Mouse (Mus musculus) MEL (cell line): ENCODE results near the gene Hsdl2. TPM values are rescaled to one million over a fixed set of nuclear protein-coding genes. Genes with fewer than 3 reads are reported as not detected.
A peak's percentile ranks its signal among the peaks of the same experiment; 100 is the strongest.

ENCODE experiments used
- DNase-seq: peaks from one replicate; pipeline ENCODE4 v3.0.0; 2011; ENCODE audit warnings: low read depth, low spot score
- H3K27ac ChIP-seq: 2 replicates; pipeline ENCODE4 v1.5.1; 2012; ENCODE audit warnings: low read depth, mild to moderate bottlenecking, control low read depth, low read length, moderate library complexity; ENCODE audit not compliant: control insufficient read depth
- H3K27me3 ChIP-seq, 2 experiments: fragments of 150-350 bp in 1 of 2; sonication (generic) in 1 of 2; 2 replicates each; pipeline ENCODE4 v1.6.1; 2012; ENCODE audit warnings: low read length in 2 of 2, mild to moderate bottlenecking in 2 of 2, improper control_type of control experiment in 1 of 2, moderate library complexity in 1 of 2; ENCODE audit not compliant: insufficient read depth in 2 of 2, control insufficient read depth in 1 of 2
- H3K36me3 ChIP-seq, 2 experiments: 2 replicates each; pipeline ENCODE4 v1.6.1; 2012 to 2014; ENCODE audit warnings: low read length in 2 of 2, improper control_type of control experiment in 1 of 2, inconsistent platforms in 1 of 2, mild to moderate bottlenecking in 1 of 2; ENCODE audit not compliant: insufficient read depth in 2 of 2, control insufficient read depth in 1 of 2
- H3K4me1 ChIP-seq, 2 experiments: fragments of 150-350 bp in 1 of 2; sonication (generic) in 1 of 2; 2 replicates each; pipeline ENCODE4 v1.6.1; 2012; ENCODE audit warnings: low read length in 2 of 2, improper control_type of control experiment in 1 of 2, mild to moderate bottlenecking in 1 of 2; ENCODE audit not compliant: insufficient read depth in 2 of 2, control insufficient read depth in 1 of 2
- H3K4me3 ChIP-seq, 2 experiments: fragments of 150-350 bp in 1 of 2; sonication (generic) in 1 of 2; 2 replicates each; pipeline ENCODE4 v1.5.1; 2012; ENCODE audit warnings: low read depth in 2 of 2, low read length in 2 of 2, mild to moderate bottlenecking in 2 of 2, moderate library complexity in 2 of 2, control low read depth in 1 of 2, improper control_type of control experiment in 1 of 2; ENCODE audit not compliant: control insufficient read depth in 1 of 2, insufficient read depth in 1 of 2
- H3K79me2 ChIP-seq: 2 replicates; pipeline ENCODE4 v1.6.1; 2012; ENCODE audit warnings: mild to moderate bottlenecking, low read length, moderate library complexity; ENCODE audit not compliant: control insufficient read depth, poor library complexity, insufficient read depth
- H3K9ac ChIP-seq: 2 replicates; pipeline ENCODE4 v1.6.1; 2012; ENCODE audit warnings: low read depth, mild to moderate bottlenecking, control low read depth, low read length, moderate library complexity; ENCODE audit not compliant: control insufficient read depth, poor library complexity, severe bottlenecking
- H3K9me3 ChIP-seq: fragments of 150-350 bp; sonication (generic); replicated peaks from 2 replicates; pipeline ENCODE4 v1.6.1; 2012; ENCODE audit warnings: mild to moderate bottlenecking, low read length, improper control_type of control experiment, moderate library complexity; ENCODE audit not compliant: insufficient read depth
- CTCF ChIP-seq, 3 experiments: IDR thresholded peaks in 2 of 3; conservative IDR thresholded peaks in 1 of 3; 2 replicates each; pipeline ENCODE4 v1.5.1; 2011 to 2012; ENCODE audit warnings: low read length in 3 of 3, low read depth in 2 of 3, mild to moderate bottlenecking in 2 of 3, improper control_type of control experiment in 1 of 3, inconsistent platforms in 1 of 3, mixed read lengths in 1 of 3, moderate library complexity in 1 of 3; ENCODE audit not compliant: control insufficient read depth in 1 of 3, insufficient read depth in 1 of 3, poor library complexity in 1 of 3, severe bottlenecking in 1 of 3
- EP300 ChIP-seq, 2 experiments: IDR thresholded peaks; 2 replicates each; pipeline ENCODE4 v1.6.1; 2011; ENCODE audit warnings: improper control_type of control experiment in 2 of 2, low read length in 2 of 2, low read depth in 1 of 2, mild to moderate bottlenecking in 1 of 2
- ETS1 ChIP-seq: IDR thresholded peaks from 2 replicates; pipeline ENCODE4 v1.6.1; 2012; ENCODE audit warnings: low read depth, mild to moderate bottlenecking, inconsistent platforms, low read length, improper control_type of control experiment, moderate library complexity
- GABPA ChIP-seq: IDR thresholded peaks from 2 replicates; pipeline ENCODE4 v1.6.1; 2012; ENCODE audit warnings: low read depth, mild to moderate bottlenecking, inconsistent platforms, low read length, improper control_type of control experiment, moderate library complexity
- HCFC1 ChIP-seq: IDR thresholded peaks from 2 replicates; pipeline ENCODE4 v1.6.1; 2012; ENCODE audit warnings: low read depth, mild to moderate bottlenecking, inconsistent platforms, low read length, improper control_type of control experiment, moderate library complexity
- JUND ChIP-seq: IDR thresholded peaks from 2 replicates; pipeline ENCODE4 v1.6.1; 2011; ENCODE audit warnings: low read depth, mild to moderate bottlenecking, improper control_type of control experiment, low read length
- MEF2A ChIP-seq: IDR thresholded peaks from 2 replicates; pipeline ENCODE4 v1.6.1; 2014; ENCODE audit warnings: low read depth, mild to moderate bottlenecking, inconsistent platforms, low read length, improper control_type of control experiment; ENCODE audit not compliant: poor library complexity, insufficient replicate concordance, severe bottlenecking; ENCODE audit errors: extremely low read depth
- MYB ChIP-seq: IDR thresholded peaks from 2 replicates; pipeline ENCODE4 v1.6.1; 2011; ENCODE audit warnings: mild to moderate bottlenecking, low read depth, low read length, improper control_type of control experiment
- MYC ChIP-seq: IDR thresholded peaks from 2 replicates; pipeline ENCODE4 v1.6.1; 2011; ENCODE audit warnings: low read depth, mild to moderate bottlenecking, low read length, improper control_type of control experiment, moderate library complexity
- RCOR1 ChIP-seq: IDR thresholded peaks from 2 replicates; pipeline ENCODE4 v1.6.1; 2012; ENCODE audit warnings: low read depth, mild to moderate bottlenecking, inconsistent platforms, low read length, improper control_type of control experiment
- SIN3A ChIP-seq: IDR thresholded peaks from 2 replicates; pipeline ENCODE4 v1.6.1; 2012; ENCODE audit warnings: low read length, improper control_type of control experiment, inconsistent platforms
- TCF12 ChIP-seq: IDR thresholded peaks from 2 replicates; pipeline ENCODE4 v1.6.1; 2014; ENCODE audit warnings: low read depth, mild to moderate bottlenecking, inconsistent platforms, low read length, improper control_type of control experiment, moderate library complexity
- USF1 ChIP-seq: IDR thresholded peaks from 2 replicates; pipeline ENCODE4 v1.6.1; 2014; ENCODE audit warnings: low read depth, mild to moderate bottlenecking, inconsistent platforms, low read length, improper control_type of control experiment, moderate library complexity
- ZKSCAN1 ChIP-seq: IDR thresholded peaks from 2 replicates; pipeline ENCODE4 v1.6.1; 2012; ENCODE audit warnings: low read depth, mild to moderate bottlenecking, inconsistent platforms, low read length, improper control_type of control experiment, moderate library complexity
- ZMIZ1 ChIP-seq: IDR thresholded peaks from 2 replicates; pipeline ENCODE4 v1.6.1; 2012; ENCODE audit warnings: low read depth, mild to moderate bottlenecking, inconsistent platforms, low read length, improper control_type of control experiment, moderate library complexity
- ZNF384 ChIP-seq: IDR thresholded peaks from 2 replicates; pipeline ENCODE4 v1.6.1; 2012; ENCODE audit warnings: low read depth, mild to moderate bottlenecking, inconsistent platforms, low read length, improper control_type of control experiment
- polyA plus RNA-seq, 2 experiments: library from polyadenylated mRNA; stranded (reverse) in 1 of 2; unstranded in 1 of 2; fragments of >175 nt in 1 of 2; fragments of >200 nt in 1 of 2; gene quantifications; 2 replicates each; pipeline versions ENCODE4 v1.2.1 to v1.2.4; 2012; ENCODE audit warnings: low replicate concordance in 2 of 2, low read depth in 1 of 2; ENCODE audit not compliant: insufficient read length in 2 of 2, insufficient read depth in 1 of 2, missing spikeins in 1 of 2
- total RNA-seq: library from RNA; depleted of rRNA; stranded (reverse); fragments of 300-350 nt; gene quantifications from 2 replicates; pipeline ENCODE4 v1.2.3, GENCODE M21; 2012

Gene Hsdl2
- total and polyA plus RNA-seq, 3 experiments: 8.4 to 15.0 TPM; not detected in 1

DNA sequence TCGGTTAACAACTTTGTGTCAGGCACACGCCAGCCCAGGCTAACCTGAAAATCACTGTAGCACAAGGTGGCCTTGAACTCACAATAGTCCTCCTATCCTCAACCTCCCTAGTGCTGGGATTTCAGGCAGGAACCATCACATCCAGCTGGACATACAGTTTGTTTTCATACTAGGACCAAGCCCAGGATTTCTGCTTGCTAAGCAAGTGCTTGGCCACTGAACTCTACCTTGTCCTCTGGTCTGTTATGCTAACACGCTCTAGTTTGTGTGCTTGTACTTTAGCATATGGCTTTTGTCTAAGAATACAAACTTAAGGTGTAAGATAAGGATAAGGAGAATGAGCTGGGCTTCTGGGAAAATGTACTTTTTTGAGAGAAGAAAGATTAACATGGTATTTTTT, 63.1 kb downstream of the Hsdl2 start:
- DNase-seq: no peak
- no peaks in the 10 kb centered on the region for H3K27me3 ChIP-seq
- H3K79me2 ChIP-seq: peaks cover 2% of the 10 kb centered on the region; the same call in 1 of the 2 replicates
- no peak for TF ChIP-seq JUND
- peak in 1 of 2 experiments; percentile 12; a peak in 1 of 4 replicates for TF ChIP-seq EP300 (IDR thresholded peaks at IDR 0.05; ENCODE audit: low read depth in 1 of 2, low read length in 2 of 2)
- H3K27ac ChIP-seq: no peak overlapping the region
- no peaks in the 10 kb centered on the region for H3K9me3 ChIP-seq
- peaks cover 0 to 24% of the 10 kb centered on the region in 2 experiments; a peak in 2 of 4 replicates for H3K36me3 ChIP-seq
- peaks cover 10 to 19% of the 10 kb centered on the region in 2 experiments for H3K4me1 ChIP-seq
- no peak overlapping the region for H3K4me3 ChIP-seq
- H3K9ac ChIP-seq: no peak overlapping the region

DNA sequence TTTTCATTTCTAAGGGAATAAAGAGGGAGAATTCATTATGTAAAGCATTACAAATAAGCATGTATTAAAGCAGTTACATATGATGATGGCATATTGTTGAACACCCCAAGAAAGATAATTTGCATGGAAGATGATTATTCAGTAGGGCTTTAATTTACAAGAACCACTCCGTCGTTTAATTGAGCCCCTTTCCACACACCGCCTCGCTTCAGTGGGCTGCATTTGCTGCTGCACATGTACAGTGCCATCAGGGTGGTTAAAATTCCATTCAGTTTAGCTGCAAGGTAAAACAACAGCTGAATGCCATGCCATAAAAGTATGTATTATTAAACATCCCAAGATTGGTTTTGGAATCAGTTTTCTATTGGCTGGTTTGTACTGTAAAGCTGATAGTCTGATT, 63.6 kb downstream of the Hsdl2 start:
- Histone ChIP-seq H3K79me2 (peaks cover 2% of the 10 kb centered on the region; the same call in 1 of the 2 replicates), H3K9me3 (no peaks in the 10 kb centered on the region), H3K9ac (no peak overlapping the region), H3K27ac (no peak overlapping the region)
- no peak for DNase-seq
- TF ChIP-seq TCF12 (no peak), MYC (no peak)
- TF ChIP-seq, all 39 proteins: peak for 0
- Histone ChIP-seq H3K4me3 (no peak overlapping the region), H3K4me1 (peaks cover 9 to 17% of the 10 kb centered on the region in 2 experiments), H3K36me3 (peaks cover 0 to 23% of the 10 kb centered on the region in 2 experiments; a peak in 2 of 4 replicates), H3K27me3 (no peaks in the 10 kb centered on the region)

DNA sequence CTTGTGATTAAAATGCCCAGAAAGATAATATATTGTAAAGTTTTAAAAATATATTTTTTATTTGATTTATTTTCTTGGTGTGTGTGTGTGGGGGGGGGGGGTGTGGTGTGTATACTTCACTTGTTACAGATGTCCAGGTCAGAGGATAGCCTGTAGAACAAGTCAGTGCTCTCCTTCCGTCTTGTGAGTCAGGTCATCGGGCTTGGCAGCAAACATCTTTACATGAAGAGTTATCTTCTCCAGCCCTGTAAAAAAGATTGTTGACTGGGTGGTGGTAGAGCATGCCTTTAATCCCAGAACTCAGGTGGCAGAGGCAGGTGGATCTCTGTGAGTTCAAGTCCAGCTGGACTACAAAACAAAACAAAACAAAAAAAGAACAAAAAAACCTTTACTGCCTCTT, 64.2 kb downstream of the Hsdl2 start:
- peak; percentile 32 for DNase-seq
- peak overlapping the region; percentile 61 for H3K9ac ChIP-seq
- peak overlapping the region; percentile 32 to 49; a peak in 3 of 4 replicates for H3K4me3 ChIP-seq
- H3K4me1 ChIP-seq: peaks cover 13 to 18% of the 10 kb centered on the region in 2 experiments
- no peaks in the 10 kb centered on the region for H3K9me3 ChIP-seq
- H3K27me3 ChIP-seq: no peaks in the 10 kb centered on the region
- H3K79me2 ChIP-seq: peaks cover 2% of the 10 kb centered on the region; the same call in 1 of the 2 replicates
- no peak for TF ChIP-seq RCOR1
- TF ChIP-seq CTCF (IDR thresholded peaks at IDR 0.05 in 2 of 3, conservative IDR thresholded peaks at IDR 0.05 in 1 of 3; ENCODE audit: control insufficient read depth in 1 of 3, insufficient read depth in 1 of 3, low read depth in 2 of 3, low read length in 3 of 3, poor library complexity in 1 of 3, severe bottlenecking in 1 of 3): no peak
- no peak for TF ChIP-seq EP300 (IDR thresholded peaks at IDR 0.05; ENCODE audit: low read depth in 1 of 2, low read length in 2 of 2)
- H3K27ac ChIP-seq: peak overlapping the region; percentile 55
- peaks cover 0 to 24% of the 10 kb centered on the region in 2 experiments; a peak in 2 of 4 replicates for H3K36me3 ChIP-seq

DNA sequence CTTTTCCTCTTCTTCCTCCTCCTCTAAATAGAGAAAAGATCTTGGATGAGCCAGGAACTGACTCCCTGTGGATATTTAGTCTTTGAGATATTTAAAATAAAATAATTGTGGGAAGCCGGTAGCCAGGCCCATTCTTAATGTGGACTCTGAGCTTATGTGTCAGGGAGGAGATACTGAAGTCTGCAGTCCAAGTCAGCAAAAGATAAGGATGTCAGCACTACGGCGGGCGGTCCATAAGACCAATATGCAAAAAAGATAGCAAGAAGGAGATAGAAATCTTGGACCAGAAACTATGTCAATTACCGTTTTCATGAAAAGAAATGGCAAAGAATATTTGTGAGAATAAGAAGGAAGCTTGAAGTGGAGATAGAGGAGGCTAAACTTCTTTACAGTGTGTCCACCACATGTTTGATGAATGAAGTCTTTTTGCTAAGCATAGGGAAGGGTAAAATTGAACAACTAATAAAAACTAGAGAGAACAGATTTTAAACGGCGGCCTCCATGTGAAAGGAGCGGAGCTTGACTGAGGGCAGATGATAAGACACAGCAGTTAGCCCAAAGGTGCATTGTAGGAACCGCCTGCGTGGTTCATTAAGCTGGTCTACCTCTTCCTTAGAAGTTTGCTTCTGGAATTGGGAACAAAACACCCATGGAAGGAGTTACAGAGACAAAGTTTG, 64.8 kb downstream of the Hsdl2 start:
- peaks cover 0 to 24% of the 10 kb centered on the region in 2 experiments; a peak in 2 of 4 replicates for H3K36me3 ChIP-seq
- peak; percentile 65 for DNase-seq
- no peaks in the 10 kb centered on the region for H3K27me3 ChIP-seq
- peaks cover 2% of the 10 kb centered on the region; the same call in 1 of the 2 replicates for H3K79me2 ChIP-seq
- H3K27ac ChIP-seq: peak overlapping the region; percentile 55
- H3K9me3 ChIP-seq: no peaks in the 10 kb centered on the region
- H3K9ac ChIP-seq: peak overlapping the region; percentile 61
- H3K4me1 ChIP-seq: peaks cover 13 to 19% of the 10 kb centered on the region in 2 experiments
- peak overlapping the region; percentile 32 to 49; a peak in 3 of 4 replicates for H3K4me3 ChIP-seq
- TF ChIP-seq HCFC1: no peak
- no peak for TF ChIP-seq USF1
- TF ChIP-seq MYB: no peak
- no peak for TF ChIP-seq ZNF384
- TF ChIP-seq GABPA: no peak
- TF ChIP-seq ETS1: peak; percentile 45; the same call in 1 of the 2 replicates
- no peak for TF ChIP-seq RCOR1
- TF ChIP-seq MEF2A: no peak
- no peak; the same call in 1 of the 2 replicates for TF ChIP-seq MYC
- TF ChIP-seq SIN3A: no peak
- TF ChIP-seq EP300 (IDR thresholded peaks at IDR 0.05; ENCODE audit: low read depth in 1 of 2, low read length in 2 of 2): peak; percentile 45 to 76; a peak in 3 of 4 replicates
- peak; percentile 83; the same call in 1 of the 2 replicates for TF ChIP-seq ZMIZ1
- no peak for TF ChIP-seq ZKSCAN1
